Mouse (Mus musculus): ENCODE data around the gene Camsap1.

Camsap1 gene

GRCm38 (mm10) chr2:25882276-25882675 lies 100.8 kb downstream of the Camsap1 start:
- no peak for DNase-seq (ENCODE audit: low spot score)

GRCm38 (mm10) chr2:25879061-25879460 lies 104.0 kb downstream of the Camsap1 start:
- DNase-seq (ENCODE audit: low spot score) = no peak

- DNase-seq (ENCODE audit: low spot score) = no peak
These were observed 104.6 kb downstream of the Camsap1 start for GRCm38 (mm10) chr2:25878516-25878915.

GRCm38 (mm10) chr2:25877736-25878268 lies 105.3 kb downstream of the Camsap1 start:
- no peak for DNase-seq (ENCODE audit: low spot score)

GRCm38 (mm10) chr2:25877250-25877735 lies 105.8 kb downstream of the Camsap1 start:
- no peak for DNase-seq (ENCODE audit: low spot score)
